Mouse (Mus musculus): ENCODE results near the gene C1ql1.
"Not testable (repeated sequence)": the region's sequence is repeated elsewhere in the genome, so short reads cannot be mapped to it uniquely, and the experiment has no call there.

C1ql1 gene

GRCm38 (mm10) chr11:102946265-102946991 lies at the start of gene C1ql1:
Gene C1ql1 (minus strand): TSS chr11:102946688.
- DNase-seq (ENCODE audit: low read depth): peak; percentile 65

DNA sequence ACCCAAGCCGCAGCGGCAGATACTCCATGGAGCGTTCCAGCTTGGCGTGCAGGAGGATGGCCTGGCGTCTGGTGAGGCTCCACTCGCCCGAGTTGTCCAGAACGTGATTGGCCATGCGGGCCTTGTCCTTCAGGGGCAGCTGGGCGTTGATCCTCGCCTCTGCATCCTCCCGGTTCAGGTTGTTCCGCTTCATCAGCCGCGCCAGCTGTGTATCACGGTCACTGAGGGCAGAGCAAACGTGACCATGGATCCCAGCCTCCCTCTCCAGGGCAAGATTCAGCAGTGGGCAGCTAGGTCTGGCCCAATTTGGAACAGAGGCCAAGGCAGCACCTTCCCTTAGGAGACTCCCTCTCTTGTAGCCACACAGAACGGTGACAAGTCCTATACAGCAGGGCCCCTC lies 48.5 kb upstream of the C1ql1 start:
- DNase-seq (ENCODE audit: low read depth): no peak

GRCm38 (mm10) chr11:102993420-102994029 lies 47.0 kb upstream of the C1ql1 start:
- no peak for DNase-seq (ENCODE audit: low read depth)

DNA sequence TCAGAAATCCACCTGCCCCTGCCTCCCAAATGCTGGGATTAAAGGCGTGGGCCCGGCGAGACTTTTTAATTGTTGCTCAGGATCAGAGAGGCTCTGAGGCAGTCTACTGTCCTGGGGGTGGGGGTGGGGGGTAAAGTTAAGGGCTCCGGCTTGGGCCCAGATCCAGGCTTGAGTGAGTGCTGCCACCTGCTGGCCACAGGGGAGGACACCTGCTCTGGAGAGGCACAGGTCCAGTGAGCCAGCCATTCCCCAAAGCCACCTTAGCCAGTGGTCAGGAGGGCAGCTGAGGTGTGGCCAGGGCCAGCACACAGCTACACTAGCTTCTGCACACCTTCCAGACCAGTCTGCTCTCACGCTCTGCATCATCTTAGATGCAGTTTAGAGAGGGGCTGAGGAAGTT lies 46.5 kb upstream of the C1ql1 start:
- peak; percentile 70 for DNase-seq (ENCODE audit: low read depth)

DNA sequence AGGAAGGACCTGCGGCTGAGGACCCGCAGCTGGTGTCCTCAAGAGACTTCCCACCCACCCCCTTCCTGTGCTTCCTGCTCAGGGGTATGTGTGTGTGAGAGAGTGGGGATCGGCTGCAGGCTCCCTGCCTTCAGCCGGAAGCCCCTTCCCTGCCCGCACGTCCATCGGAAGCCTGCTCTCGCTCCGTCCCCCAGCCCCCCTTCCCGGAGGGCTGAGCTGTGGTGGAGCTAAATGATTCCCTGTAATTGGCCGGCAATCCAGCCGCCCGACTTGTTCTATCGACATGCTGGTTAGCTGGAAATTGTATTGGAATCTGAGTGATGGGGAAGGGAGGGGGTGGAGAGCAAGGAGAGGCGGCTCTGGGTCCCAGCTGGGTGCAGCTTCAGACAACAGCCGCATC lies 45.2 kb upstream of the C1ql1 start:
- no peak for DNase-seq (ENCODE audit: low read depth)

- no peak for DNase-seq (ENCODE audit: low read depth)
Measured at GRCm38 (mm10) chr11:102990152-102990663, 43.7 kb upstream of the C1ql1 start.

- DNase-seq (ENCODE audit: low read depth): no peak
Measured at GRCm38 (mm10) chr11:102989641-102990151, 43.2 kb upstream of the C1ql1 start.

- no peak for DNase-seq (ENCODE audit: low read depth)
Measured at GRCm38 (mm10) chr11:102985160-102985559, 38.7 kb upstream of the C1ql1 start.

GRCm38 (mm10) chr11:102984615-102985014 lies 38.1 kb upstream of the C1ql1 start:
- DNase-seq (ENCODE audit: low read depth): no peak

DNA sequence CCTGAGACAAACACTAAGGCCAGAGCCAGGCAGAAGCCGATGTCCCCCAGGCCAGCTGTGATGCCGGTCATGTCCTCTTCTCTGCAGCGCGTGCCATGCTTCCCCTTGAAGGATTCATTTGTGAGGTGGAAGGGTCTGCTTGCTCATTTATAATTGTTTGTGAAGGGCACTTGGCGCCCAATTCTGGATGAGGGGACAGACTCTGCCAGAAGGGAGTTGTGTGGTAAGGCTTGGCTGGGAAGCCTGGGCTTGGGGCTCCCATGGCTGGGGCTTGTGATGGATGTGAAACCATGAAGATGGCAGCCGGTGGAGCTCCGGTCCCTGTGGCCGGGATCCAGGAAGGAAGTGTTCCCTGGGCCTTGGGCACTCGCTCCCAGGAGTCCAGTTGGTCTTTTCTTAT lies 37.6 kb upstream of the C1ql1 start:
- no peak for DNase-seq (ENCODE audit: low read depth)

DNA sequence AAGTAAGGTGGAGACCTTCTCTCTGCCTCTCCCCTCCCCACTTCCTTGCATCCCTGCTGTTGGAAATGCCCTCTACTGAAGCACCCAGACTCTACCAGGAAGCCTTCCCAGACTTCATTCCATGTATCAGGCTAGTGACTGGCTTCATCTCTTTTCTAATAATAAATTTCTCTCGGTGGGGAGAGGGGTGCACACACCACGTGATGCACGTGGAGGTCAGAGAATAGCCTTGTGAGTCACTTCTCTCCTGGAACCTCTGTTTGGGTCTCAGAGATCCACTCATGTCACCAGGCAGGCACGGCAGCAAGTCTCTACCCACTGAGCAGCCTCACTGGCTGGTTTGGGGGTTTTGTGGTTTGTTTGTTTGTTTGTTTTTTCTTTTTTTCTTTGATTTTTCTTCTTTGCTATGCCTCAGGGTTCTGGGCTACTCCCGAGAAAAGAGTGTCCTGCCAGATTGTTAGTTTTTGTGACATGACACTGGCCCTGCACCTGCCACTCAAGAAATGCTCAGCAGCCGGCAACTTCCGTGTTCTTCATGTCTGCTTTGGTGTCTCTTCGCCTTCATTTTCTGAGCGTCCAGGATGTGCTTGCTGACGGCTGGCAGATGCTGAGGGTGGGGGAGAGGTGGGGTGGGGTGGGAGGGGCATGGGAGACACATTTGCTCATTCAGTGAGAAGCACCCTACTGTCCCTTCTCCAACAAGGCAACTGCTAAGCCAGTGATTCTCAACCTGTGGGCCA lies 34.8 kb upstream of the C1ql1 start:
- peak; percentile 15 for DNase-seq (ENCODE audit: low read depth)

- DNase-seq (ENCODE audit: low read depth): no peak
Measured at GRCm38 (mm10) chr11:102978052-102978666, 31.7 kb upstream of the C1ql1 start.

- DNase-seq (ENCODE audit: low read depth): not testable (repeated sequence)
Measured at GRCm38 (mm10) chr11:102975966-102976365, 29.5 kb upstream of the C1ql1 start.

- no peak for DNase-seq (ENCODE audit: low read depth)
Measured at GRCm38 (mm10) chr11:102972326-102972725, 25.8 kb upstream of the C1ql1 start.

GRCm38 (mm10) chr11:102971604-102972003 lies 25.1 kb upstream of the C1ql1 start:
- DNase-seq (ENCODE audit: low read depth): no peak

GRCm38 (mm10) chr11:102964547-102965091 lies 18.1 kb upstream of the C1ql1 start:
- DNase-seq (ENCODE audit: low read depth): no peak

DNA sequence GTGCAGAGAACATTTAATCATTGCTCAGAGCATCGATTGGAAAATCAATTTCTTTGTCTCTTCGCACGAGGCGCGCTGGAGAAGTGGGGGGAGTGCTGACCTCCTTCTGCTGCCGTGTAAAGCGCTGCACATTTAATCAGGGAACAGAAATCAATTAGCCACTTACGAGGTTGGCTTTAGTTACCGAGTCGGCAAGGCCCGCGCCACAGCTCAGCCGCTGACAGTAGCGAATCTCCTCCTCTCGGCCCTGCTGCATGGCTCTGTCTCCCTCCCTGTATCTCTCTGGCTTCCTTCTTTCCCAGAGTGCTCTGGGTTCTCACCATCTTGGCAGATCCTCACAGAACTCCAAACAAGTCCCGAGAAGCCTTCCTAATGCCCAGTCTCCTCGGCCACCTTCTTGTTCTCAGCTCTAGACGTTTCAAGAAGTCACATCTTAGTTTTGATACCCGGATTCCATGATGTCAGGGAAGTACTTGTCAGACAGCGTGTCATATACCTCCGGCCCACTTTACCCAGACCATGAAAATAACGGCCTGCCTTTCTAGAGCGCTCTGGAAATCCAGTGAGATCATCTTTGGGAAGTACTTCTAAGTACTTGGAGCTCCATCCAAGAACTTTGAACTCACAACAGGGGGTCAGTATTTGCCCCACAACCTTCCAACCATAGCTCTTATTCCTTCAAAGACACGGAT lies 17.5 kb upstream of the C1ql1 start:
- DNase-seq (ENCODE audit: low read depth): no peak

DNA sequence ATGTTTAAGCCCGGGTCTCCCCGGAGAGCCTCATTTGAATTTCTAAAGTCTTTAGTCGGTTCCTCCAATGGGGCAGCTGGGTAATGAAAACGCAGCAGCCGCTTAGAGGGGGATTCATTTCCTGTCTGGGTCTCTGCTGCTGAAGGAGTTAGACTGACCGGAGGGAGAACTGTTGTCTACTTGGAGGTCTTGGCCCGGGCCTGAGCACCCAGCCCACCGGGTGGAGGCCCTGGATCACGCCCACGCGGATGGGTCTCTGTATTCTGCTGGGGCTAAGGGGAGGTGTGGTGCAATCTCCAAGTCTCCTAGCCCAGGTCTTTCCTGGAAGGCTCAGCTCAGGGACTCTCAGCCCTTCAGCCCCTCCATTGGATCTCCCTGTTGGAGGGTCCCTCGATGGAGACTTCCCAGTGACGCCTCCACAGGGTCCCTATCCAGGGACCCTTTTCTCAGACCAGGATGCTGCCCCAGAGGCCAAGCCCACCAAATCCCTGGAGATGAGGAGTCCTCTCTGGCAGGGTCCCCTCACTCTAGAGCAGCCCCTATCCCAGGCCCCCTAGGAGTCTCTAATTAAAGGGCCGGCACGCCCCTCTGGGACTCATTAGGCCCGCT lies 16.9 kb upstream of the C1ql1 start:
- DNase-seq (ENCODE audit: low read depth): no peak

DNA sequence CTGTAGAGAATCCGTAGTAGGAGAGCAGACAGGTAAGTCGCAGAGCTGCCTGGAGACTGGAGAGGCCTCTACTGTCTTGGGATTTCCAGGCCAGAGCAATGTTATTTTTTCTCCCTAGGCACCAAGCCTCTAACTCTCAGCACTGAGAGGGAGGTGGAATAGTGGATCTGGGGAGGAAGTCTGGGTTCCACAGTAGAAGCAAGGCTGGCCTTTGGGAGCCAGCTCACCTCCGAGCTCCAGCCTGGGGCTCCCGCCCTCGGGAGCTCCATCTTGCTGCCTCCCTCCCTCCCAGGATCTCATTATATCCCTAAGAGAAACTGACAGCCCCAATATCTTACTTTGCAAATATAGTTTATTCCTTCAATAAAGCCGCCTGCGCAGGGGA lies 16.4 kb upstream of the C1ql1 start:
- no peak for DNase-seq (ENCODE audit: low read depth)

GRCm38 (mm10) chr11:102961082-102961481 lies 14.6 kb upstream of the C1ql1 start:
- DNase-seq (ENCODE audit: low read depth): no peak

DNA sequence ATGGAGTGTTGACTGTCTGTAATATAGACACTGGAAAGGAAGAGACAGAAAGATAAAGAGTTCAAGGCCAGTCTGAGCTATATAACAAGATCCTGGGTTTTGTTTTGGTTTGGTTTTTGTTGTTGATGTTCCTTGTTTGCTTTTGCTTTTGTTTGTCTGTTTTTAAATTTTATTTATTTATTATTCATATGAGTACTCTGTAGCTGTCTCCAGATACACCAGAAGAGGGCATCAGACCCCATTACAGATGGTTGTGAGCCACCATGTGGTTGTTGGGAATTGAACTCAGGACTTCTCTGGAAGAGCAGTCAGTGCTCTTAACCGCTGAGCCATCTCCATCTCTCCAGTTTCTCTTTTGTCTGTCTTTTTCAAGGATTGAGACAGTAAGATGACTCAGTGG lies 12.4 kb upstream of the C1ql1 start:
- DNase-seq (ENCODE audit: low read depth): no peak

Measured in naive thymus-derived CD4-positive, alpha-beta T cell, adult 2 months (primary cell).